Mouse (Mus musculus) retina, postnatal 1 day (tissue): Measurements from ENCODE around the gene Gm20388.
A peak's percentile ranks its signal among the peaks of the same experiment; 100 is the strongest.

ENCODE experiments used
- DNase-seq: peaks from one replicate; pipeline ENCODE4 v3.0.0-alpha.2; 2012

The Gm20388 gene

GRCm38 (mm10) chr8:121821320-121821719 is 1910.7 kb downstream of the Gm20388 start:
- no peak for DNase-seq

GRCm38 (mm10) chr8:121821770-121822169 is 1911.1 kb downstream of the Gm20388 start:
- no peak for DNase-seq

- no peak for DNase-seq
Measured at GRCm38 (mm10) chr8:121827726-121828125, 1917.1 kb downstream of the Gm20388 start.

GRCm38 (mm10) chr8:121828376-121829023 is 1917.9 kb downstream of the Gm20388 start:
- DNase-seq = no peak

- peak; percentile 96 for DNase-seq
Measured at GRCm38 (mm10) chr8:121829048-121829776, 1918.6 kb downstream of the Gm20388 start, which contains the start of gene Klhdc4. Gene Klhdc4 (minus strand): TSS chr8:121829569.

GRCm38 (mm10) chr8:121829777-121830362 is 1919.2 kb downstream of the Gm20388 start:
- no peak for DNase-seq

- DNase-seq = no peak
Measured at GRCm38 (mm10) chr8:121832061-121832460, 1921.4 kb downstream of the Gm20388 start.

GRCm38 (mm10) chr8:121832503-121832902 is 1921.9 kb downstream of the Gm20388 start:
- peak; percentile 86 for DNase-seq

GRCm38 (mm10) chr8:121841242-121841641 is 1930.6 kb downstream of the Gm20388 start:
- peak; percentile 64 for DNase-seq

- DNase-seq = no peak
Measured at GRCm38 (mm10) chr8:121842064-121842955, 1931.7 kb downstream of the Gm20388 start.

- no peak for DNase-seq
Measured at GRCm38 (mm10) chr8:121843184-121843733, 1932.6 kb downstream of the Gm20388 start.

- DNase-seq = no peak
Measured at GRCm38 (mm10) chr8:121844765-121845164, 1934.1 kb downstream of the Gm20388 start.

- no peak for DNase-seq
Measured at GRCm38 (mm10) chr8:121846815-121847214, 1936.2 kb downstream of the Gm20388 start.

- no peak for DNase-seq
Measured at GRCm38 (mm10) chr8:121847261-121847822, 1936.7 kb downstream of the Gm20388 start.

- no peak for DNase-seq
Measured at GRCm38 (mm10) chr8:121847987-121848386, 1937.3 kb downstream of the Gm20388 start.

GRCm38 (mm10) chr8:121848495-121848894 is 1937.9 kb downstream of the Gm20388 start:
- no peak for DNase-seq

GRCm38 (mm10) chr8:121849303-121849702 is 1938.7 kb downstream of the Gm20388 start:
- DNase-seq = no peak

- DNase-seq = peak; percentile 80
Measured at GRCm38 (mm10) chr8:121850018-121850417, 1939.4 kb downstream of the Gm20388 start.

- no peak for DNase-seq
Measured at GRCm38 (mm10) chr8:121850436-121850820, 1939.8 kb downstream of the Gm20388 start.

GRCm38 (mm10) chr8:121850821-121851470 is 1940.3 kb downstream of the Gm20388 start:
- peak; percentile 96 for DNase-seq

- no peak for DNase-seq
Measured at GRCm38 (mm10) chr8:121851716-121852115, 1941.1 kb downstream of the Gm20388 start.

GRCm38 (mm10) chr8:121852464-121852863 is 1941.8 kb downstream of the Gm20388 start:
- DNase-seq = no peak
